Mouse (Mus musculus) lung, postnatal 4 days (tissue): Measurements from ENCODE around the gene Rac1.

Source experiments
- DNase-seq, 2 experiments: peaks; one replicate each; pipeline ENCODE4 v3.0.0; 2021

The Rac1 gene

GRCm38 (mm10) chr5:143489749-143490342 lies 38.0 kb downstream of the Rac1 start:
- DNase-seq, result no peak

DNA sequence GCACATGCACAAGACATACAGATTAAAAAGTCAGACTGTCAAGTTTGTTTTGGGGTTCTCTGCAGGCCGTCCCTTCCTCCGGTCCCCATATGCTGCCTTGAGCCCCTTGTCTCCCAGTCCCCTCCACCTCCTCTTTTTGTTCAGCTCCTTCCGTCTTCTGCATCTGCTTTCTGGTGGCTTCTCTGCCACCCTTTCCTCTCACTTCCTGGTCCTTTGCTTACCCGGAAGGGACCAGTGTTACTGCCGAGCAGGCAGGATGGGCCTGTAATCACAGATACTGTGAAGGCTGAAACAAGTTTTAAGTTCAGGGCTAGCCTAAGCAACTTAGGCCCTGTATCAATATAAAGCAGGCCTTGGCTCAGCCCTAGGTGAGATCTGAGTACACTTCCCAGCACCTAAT lies 39.8 kb downstream of the Rac1 start:
- DNase-seq, result no peak

- no peak for DNase-seq
Measured at GRCm38 (mm10) chr5:143487193-143487592, 40.6 kb downstream of the Rac1 start.

DNA sequence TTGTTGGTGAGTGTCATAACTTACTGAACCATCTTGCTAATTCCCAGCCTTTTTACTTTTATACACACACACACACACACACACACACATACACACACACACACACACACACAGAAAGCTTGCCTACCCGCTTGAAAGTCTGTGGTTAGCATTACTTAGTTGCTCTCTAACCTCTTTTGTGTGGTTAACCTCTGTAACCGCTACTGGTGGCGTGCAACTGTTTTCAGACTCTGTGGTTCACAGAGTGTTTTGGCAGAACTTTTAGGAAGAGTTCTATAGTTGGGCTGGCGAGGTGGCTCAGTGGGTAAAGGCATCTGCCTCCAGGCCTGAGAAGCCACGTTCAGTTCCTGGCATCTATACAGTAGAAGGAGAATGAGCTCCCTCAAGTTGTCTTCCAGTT lies 42.9 kb downstream of the Rac1 start:
- no peak for DNase-seq

DNA sequence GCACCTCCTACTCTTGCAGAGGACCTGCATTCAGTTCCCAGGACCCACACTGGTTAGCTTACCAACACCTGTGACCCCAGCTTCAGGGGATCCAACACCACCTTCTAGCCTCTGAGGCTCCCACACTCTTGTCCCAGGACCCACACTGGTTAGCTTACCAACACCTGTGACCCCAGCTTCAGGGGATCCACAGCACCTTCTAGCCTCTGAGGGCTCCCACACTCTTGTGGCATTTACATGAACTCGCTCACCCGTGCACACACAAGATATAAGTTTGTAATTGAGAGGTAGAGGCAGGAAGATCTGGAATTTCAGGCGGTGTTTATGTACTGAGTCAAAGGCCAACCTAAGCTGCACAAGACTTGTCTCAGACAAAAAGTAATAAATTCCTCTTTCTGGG lies 49.9 kb downstream of the Rac1 start:
- DNase-seq, result peak in 1 of 2 experiments; percentile 1

DNA sequence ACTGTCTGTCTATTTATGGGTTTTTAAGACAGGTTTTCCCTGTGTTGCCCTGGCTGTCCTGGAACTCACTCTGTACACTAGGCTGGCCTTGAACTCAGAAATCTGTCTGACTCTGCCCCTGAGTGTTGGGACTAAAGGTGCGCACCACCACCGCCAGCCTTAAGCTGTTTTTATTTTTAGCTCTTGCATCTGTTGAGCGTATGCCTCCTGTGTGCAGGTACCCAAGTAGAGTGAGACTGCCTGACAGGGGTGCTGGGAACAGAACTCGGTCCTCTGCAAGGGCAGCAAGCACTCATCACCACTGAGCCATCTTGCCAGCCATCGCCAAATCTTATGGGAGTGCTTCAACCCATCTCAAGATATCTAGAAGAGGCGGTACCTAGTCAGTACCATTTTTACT lies 51.8 kb downstream of the Rac1 start:
- DNase-seq, result peak in 1 of 2 experiments; percentile 12

GRCm38 (mm10) chr5:143475153-143475844 lies 52.5 kb downstream of the Rac1 start:
- peak in 1 of 2 experiments; percentile 4 for DNase-seq

GRCm38 (mm10) chr5:143471953-143472618 lies 55.8 kb downstream of the Rac1 start:
- no peak for DNase-seq

GRCm38 (mm10) chr5:143471165-143471546 lies 56.7 kb downstream of the Rac1 start:
- DNase-seq, result no peak

DNA sequence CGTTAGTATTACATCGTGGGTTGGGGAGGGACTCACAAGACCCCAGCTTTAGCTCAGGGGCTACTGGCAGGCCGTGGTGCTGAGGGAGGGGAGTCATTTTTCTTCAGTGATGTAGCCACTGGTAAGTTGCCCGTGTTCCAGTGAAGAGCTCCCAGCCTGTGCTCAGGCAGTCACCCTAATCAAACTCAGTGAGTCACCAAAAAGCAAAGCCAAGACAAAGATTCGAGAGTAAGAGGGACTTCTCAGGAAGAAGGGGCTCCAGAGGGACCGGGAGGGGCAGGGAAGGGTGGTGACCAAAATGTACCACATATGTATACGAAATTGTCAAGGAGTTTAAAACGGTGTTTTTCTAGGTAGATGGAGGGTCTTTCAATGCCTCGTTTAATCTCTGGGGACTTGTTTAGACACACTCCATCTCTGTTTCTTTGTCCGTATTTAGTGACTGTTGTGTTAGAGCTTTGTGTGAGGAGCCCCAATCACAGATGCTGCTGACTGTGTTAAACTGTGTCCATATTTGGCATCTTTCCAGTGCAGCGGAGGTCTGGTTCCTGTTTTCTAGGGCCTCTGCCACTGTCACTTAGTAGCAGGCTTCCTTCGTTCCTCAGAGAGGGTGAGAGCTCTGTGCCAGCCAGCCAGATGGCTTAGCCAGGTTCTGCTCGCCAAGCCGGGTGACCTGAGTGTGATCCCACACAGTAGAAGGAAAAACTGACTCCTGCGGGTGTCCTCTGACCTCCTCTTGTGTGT lies 57.2 kb downstream of the Rac1 start:
- DNase-seq, result peak; percentile 61 to 65

DNA sequence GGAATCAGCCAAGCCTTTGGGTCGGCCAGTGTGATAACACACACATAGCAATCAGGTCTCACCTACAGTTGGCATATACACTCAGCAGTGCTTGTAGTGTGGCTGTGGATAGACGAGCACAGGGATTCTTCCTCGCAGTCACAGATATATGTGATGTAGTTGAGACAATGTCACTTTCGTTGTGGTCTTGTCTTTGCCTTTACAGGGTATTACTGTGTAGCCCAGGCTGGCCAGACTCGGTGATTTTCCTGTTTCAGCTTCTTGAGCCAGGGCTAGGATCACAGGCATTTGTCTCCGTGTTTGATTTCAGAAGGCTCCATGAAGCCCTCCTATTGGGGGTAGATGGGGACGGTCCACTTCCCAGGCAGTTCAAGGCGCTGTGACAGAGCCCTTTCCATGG lies 58.2 kb downstream of the Rac1 start:
- DNase-seq, result no peak

GRCm38 (mm10) chr5:143467931-143468330 lies 59.9 kb downstream of the Rac1 start:
- no peak for DNase-seq

- no peak for DNase-seq
Measured at GRCm38 (mm10) chr5:143466891-143467669, 60.8 kb downstream of the Rac1 start.

GRCm38 (mm10) chr5:143465156-143466085 lies 62.4 kb downstream of the Rac1 start:
- no peak for DNase-seq

GRCm38 (mm10) chr5:143464757-143465118 lies 63.1 kb downstream of the Rac1 start:
- no peak for DNase-seq

DNA sequence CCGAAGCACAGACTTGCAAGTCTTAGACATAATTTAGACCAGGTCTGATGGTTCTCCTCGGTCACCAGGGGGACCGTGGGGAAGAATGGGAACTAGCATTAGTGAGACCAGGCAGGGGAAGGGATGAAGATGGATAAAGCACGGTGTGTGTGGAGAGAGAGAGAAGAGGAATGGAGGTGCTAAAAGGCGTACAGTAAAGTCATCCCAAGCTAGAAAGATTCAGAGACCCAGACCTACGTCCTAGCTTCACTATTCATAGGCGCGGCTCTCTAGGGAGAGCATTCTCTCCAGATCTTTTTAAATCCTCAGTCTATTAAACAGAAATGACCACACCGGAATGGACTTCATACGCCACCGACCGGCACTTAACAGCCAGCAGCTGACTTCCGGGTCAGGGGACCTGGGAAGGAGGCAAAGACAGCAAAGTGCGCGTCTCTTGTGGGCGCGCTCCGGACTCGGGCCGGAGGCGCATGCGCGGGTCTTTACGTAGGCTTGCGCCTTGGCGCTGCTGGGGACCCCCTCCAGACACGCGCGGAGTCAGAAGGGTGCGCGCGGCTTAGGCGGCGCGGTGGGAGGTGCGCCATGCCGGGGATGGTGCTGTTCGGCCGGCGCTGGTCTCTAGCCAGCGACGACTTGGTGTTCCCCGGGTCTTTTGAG lies 63.6 kb downstream of the Rac1 start, which contains the start of gene Daglb:
Daglb (plus strand) TSS at position 485 of the 657 bp plus-strand sequence.
- DNase-seq, result peak; percentile 90 to 94

DNA sequence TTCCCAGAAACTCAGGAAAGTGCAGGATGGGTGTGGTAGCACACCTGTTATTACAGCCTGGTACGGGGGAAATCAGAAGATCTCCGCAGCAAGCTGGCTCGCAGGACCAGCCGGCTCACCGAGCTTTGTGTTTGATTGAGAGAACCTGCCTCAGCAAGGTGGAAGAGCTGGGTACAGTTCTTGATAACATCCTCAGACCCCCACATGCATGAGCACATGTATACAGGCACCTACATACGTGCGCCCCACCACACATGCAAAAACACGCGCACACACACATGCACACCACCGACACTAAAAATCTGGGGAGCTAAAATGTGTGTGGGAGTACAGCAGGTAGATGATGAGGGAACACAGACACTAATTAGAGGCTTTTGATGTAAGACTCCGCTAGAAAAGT lies 64.2 kb downstream of the Rac1 start:
- no peak for DNase-seq
